Mouse (Mus musculus) embryonic fibroblast, embryonic 13.5 days (primary cell): Measurements from ENCODE around the gene Noct.

ENCODE experiments used
- CTCF ChIP-seq: IDR thresholded peaks from 2 replicates; pipeline ENCODE4 v1.5.1; 2011; ENCODE audit warnings: mild to moderate bottlenecking, control low read depth, low read length, moderate library complexity, borderline replicate concordance; ENCODE audit not compliant: insufficient read depth
- POLR2A ChIP-seq: IDR thresholded peaks from 2 replicates; pipeline ENCODE4 v1.6.1; 2011; ENCODE audit warnings: low read depth, mild to moderate bottlenecking, control low read depth, low read length, moderate library complexity

GRCm38 (mm10) chr3:51276421-51277111 lies 52.3 kb downstream of the Noct start:
- TF ChIP-seq POLR2A (peak; percentile 26; the same call in 1 of the 2 replicates), CTCF (no peak)
